21 mouse cellular contexts compared by ENCODE assay signal in genomic region chr5:34395347-34395746, GRCm38 (mm10). TPM values are rescaled to one million over a fixed set of nuclear protein-coding genes. Genes with fewer than 3 reads are reported as not detected.
DNase-seq lines count a peak whose midpoint lies in the region; ATAC-seq and TF ChIP-seq lines count a peak whose summit lies in the region.
"Had no signal": no experiment of that assay in that cellular context is flagged by ENCODE, and none has a peak within 500 bp of the region (broad histone marks: within the 10 kb centered on the region; RNA-seq: fewer than 3 reads in every experiment).

No protein-coding gene starts in this region.

- WGBS in midbrain, embryonic 11.5 days: 88% methylated on average over 1 of the region's 1 CpGs
- 97% methylated on average over 1 of the region's 1 CpGs for WGBS in midbrain, embryonic 15.5 days
- WGBS in neural tube, embryonic 15.5 days: 88% methylated on average over 1 of the region's 1 CpGs

- H3K4me1 ChIP-seq in midbrain, embryonic 11.5 days (ENCODE audit: control insufficient read depth, insufficient read depth, low read length): no peaks in the 10 kb centered on the region
- H3K4me1 ChIP-seq in midbrain, embryonic 15.5 days: 0 out of 2 replicates have a peak, but pooled peaks cover 3% of the 10 kb centered on the region
- H3K4me1 ChIP-seq in MEL (ENCODE audit: control insufficient read depth in 1 of 2, insufficient read depth in 2 of 2, low read length in 2 of 2): peaks cover 12 to 24% of the 10 kb centered on the region in 2 experiments
- H3K4me1 ChIP-seq in neural tube, embryonic 15.5 days: 0 out of 2 replicates have a peak, but pooled peaks cover 4% of the 10 kb centered on the region

- no peak for DNase-seq in layer of hippocampus, adult 2 months (ENCODE audit: low spot score in 2 of 2)
- no peak for DNase-seq in layer of hippocampus, adult 11-12 months (ENCODE audit: low spot score)
- peak; percentile 53 for DNase-seq in midbrain, embryonic 11.5 days (ENCODE audit: low spot score, missing footprints)
- DNase-seq in MEL (ENCODE audit: low read depth, low spot score): peak; percentile 53
- DNase-seq: adrenal gland, adult 2 months; adrenal gland, adult 8-10 months; adrenal gland, postnatal 10 days; adrenal gland, postnatal 14 days; adrenal gland, postnatal 25 days; adrenal gland, postnatal 36 days; B cell, adult 2 months; cerebellum, adult 11 months; cerebellum, adult 11-12 months; cerebellum, adult 18-20 months had no signal

- H3K9ac ChIP-seq in midbrain, embryonic 11.5 days (ENCODE audit: low read length): no peak overlapping the region
- H3K9ac ChIP-seq in midbrain, embryonic 15.5 days: no peak overlapping the region
- H3K9ac ChIP-seq in MEL (ENCODE audit: control insufficient read depth, low read depth, low read length, poor library complexity, severe bottlenecking): no peak overlapping the region
- no peak overlapping the region for H3K9ac ChIP-seq in neural tube, embryonic 15.5 days (replicated peaks)

- peaks cover 48% of the 10 kb centered on the region for H3K79me2 ChIP-seq in MEL (ENCODE audit: control insufficient read depth, insufficient read depth, low read length, poor library complexity)

- no peak overlapping the region for H3K4me3 ChIP-seq in layer of hippocampus, adult 2 months
- no peak overlapping the region for H3K4me3 ChIP-seq in midbrain, embryonic 11.5 days (ENCODE audit: low read depth, low read length)
- no peak overlapping the region for H3K4me3 ChIP-seq in midbrain, embryonic 15.5 days
- no peak overlapping the region for H3K4me3 ChIP-seq in MEL (ENCODE audit: control insufficient read depth in 1 of 2, insufficient read depth in 1 of 2, low read depth in 2 of 2, low read length in 2 of 2)
- no peak overlapping the region for H3K4me3 ChIP-seq in neural tube, embryonic 15.5 days (replicated peaks)

- no peak for ATAC-seq in midbrain, embryonic 11.5 days (ENCODE audit: low FRiP score)
- no peak for ATAC-seq in midbrain, embryonic 15.5 days (replicated peaks)
- ATAC-seq in neural tube, embryonic 15.5 days (ENCODE audit: low FRiP score): no peak
- ATAC-seq: activated CD4-positive, CD25-positive, alpha-beta regulatory T cell, adult 4 months; CD4-positive, CD25-positive, alpha-beta regulatory T cell, adult 4 months; Patski had no signal

- no peak overlapping the region for H3K4me2 ChIP-seq in midbrain, embryonic 11.5 days
- H3K4me2 ChIP-seq in midbrain, embryonic 15.5 days: no peak overlapping the region
- no peak overlapping the region for H3K4me2 ChIP-seq in neural tube, embryonic 15.5 days

- peak overlapping the region; percentile 21 for H3K27ac ChIP-seq in layer of hippocampus, adult 2 months
- H3K27ac ChIP-seq in midbrain, embryonic 11.5 days (ENCODE audit: low read depth, low read length): no peak overlapping the region
- no peak overlapping the region for H3K27ac ChIP-seq in midbrain, embryonic 15.5 days
- H3K27ac ChIP-seq in MEL (ENCODE audit: control insufficient read depth, low read depth, low read length): no peak overlapping the region
- no peak overlapping the region for H3K27ac ChIP-seq in neural tube, embryonic 15.5 days (replicated peaks)

- TF ChIP-seq RAD21 in MEL (IDR thresholded peaks at IDR 0.05; ENCODE audit: low read depth, low read length): no peak

- H3K36me3 ChIP-seq in midbrain, embryonic 11.5 days (ENCODE audit: control insufficient read depth, insufficient read depth, low read length): no peaks in the 10 kb centered on the region
- H3K36me3 ChIP-seq in midbrain, embryonic 15.5 days (replicated peaks): no peaks in the 10 kb centered on the region
- H3K36me3 ChIP-seq in MEL (ENCODE audit: control insufficient read depth in 1 of 2, insufficient read depth in 2 of 2, low read length in 2 of 2): peaks cover 0 to 30% of the 10 kb centered on the region in 2 experiments; a peak in 2 of 4 replicates
- no peaks in the 10 kb centered on the region for H3K36me3 ChIP-seq in neural tube, embryonic 15.5 days

- peak; percentile 17 to 54; a peak in 1 of 4 replicates for TF ChIP-seq EP300 in MEL (IDR thresholded peaks at IDR 0.05; ENCODE audit: low read depth in 1 of 2, low read length in 2 of 2)

- H3K27me3 ChIP-seq in midbrain, embryonic 11.5 days (ENCODE audit: control insufficient read depth, insufficient read depth, low read length): no peaks in the 10 kb centered on the region
- no peaks in the 10 kb centered on the region for H3K27me3 ChIP-seq in midbrain, embryonic 15.5 days (replicated peaks)
- H3K27me3 ChIP-seq in MEL (ENCODE audit: control insufficient read depth in 1 of 2, insufficient read depth in 2 of 2, low read length in 2 of 2): no peaks in the 10 kb centered on the region
- no peaks in the 10 kb centered on the region for H3K27me3 ChIP-seq in neural tube, embryonic 15.5 days (replicated peaks)
- H3K27me3 ChIP-seq: CH12.LX, Patski had no signal

- no peak for TF ChIP-seq CTCF in layer of hippocampus, adult 2 months (conservative IDR thresholded peaks at IDR 0.05)
- TF ChIP-seq CTCF in MEL (IDR thresholded peaks at IDR 0.05 in 2 of 3, conservative IDR thresholded peaks at IDR 0.05 in 1 of 3; ENCODE audit: control insufficient read depth in 1 of 3, insufficient read depth in 1 of 3, low read depth in 2 of 3, low read length in 3 of 3, poor library complexity in 1 of 3, severe bottlenecking in 1 of 3): no peak

- no peaks in the 10 kb centered on the region for H3K9me3 ChIP-seq in midbrain, embryonic 11.5 days (ENCODE audit: control insufficient read depth, low read length)
- no peaks in the 10 kb centered on the region for H3K9me3 ChIP-seq in midbrain, embryonic 15.5 days
- H3K9me3 ChIP-seq in MEL (replicated peaks; ENCODE audit: insufficient read depth, low read length): no peaks in the 10 kb centered on the region
- H3K9me3 ChIP-seq in neural tube, embryonic 15.5 days (replicated peaks): no peaks in the 10 kb centered on the region
- H3K9me3 ChIP-seq: G1E had no signal

- TF ChIP-seq POLR2A in MEL (IDR thresholded peaks at IDR 0.05; ENCODE audit: control insufficient read depth in 1 of 2, insufficient read depth in 1 of 2, low read depth in 1 of 2, low read length in 2 of 2, poor library complexity in 1 of 2): no peak

TF ChIP-seq in MEL, 35 proteins besides CTCF, POLR2A, EP300 and RAD21:
- TF ChIP-seq UBTF (IDR thresholded peaks at IDR 0.05; ENCODE audit: borderline replicate concordance, insufficient read depth, low read depth, low read length): no peak
- peak; percentile 18; the same call in 1 of the 2 replicates for TF ChIP-seq SIN3A (IDR thresholded peaks at IDR 0.05; ENCODE audit: low read length)
- no peak for TF ChIP-seq RCOR1 (IDR thresholded peaks at IDR 0.05; ENCODE audit: low read depth, low read length)
- no peak for TF ChIP-seq JUND (IDR thresholded peaks at IDR 0.05; ENCODE audit: low read depth, low read length)
- TF ChIP-seq GATA1 (IDR thresholded peaks at IDR 0.05; ENCODE audit: low read depth, low read length): 0 out of 2 replicates have a peak, but pooled peaks have one; percentile 17
- 0 out of 2 replicates have a peak, but pooled peaks have one; percentile 11 for TF ChIP-seq MAX (IDR thresholded peaks at IDR 0.05; ENCODE audit: low read length)
- no peak for TF ChIP-seq MYC (IDR thresholded peaks at IDR 0.05; ENCODE audit: low read depth, low read length)
- no peak for TF ChIP-seq GABPA (IDR thresholded peaks at IDR 0.05; ENCODE audit: low read depth, low read length)
- TF ChIP-seq MXI1 (IDR thresholded peaks at IDR 0.05; ENCODE audit: low read depth, low read length): peak; percentile 44; the same call in 1 of the 2 replicates
- no peak for TF ChIP-seq E2F4 (IDR thresholded peaks at IDR 0.05; ENCODE audit: borderline replicate concordance, low read depth, low read length)

RNA-seq across cellular contexts. Expression of gene Fam193a, which starts 25.6 kb away (rescaled TPM):
- total RNA-seq in layer of hippocampus, adult 2 months (2021): 10 to 100 TPM; 42.6 to 46.4 TPM
- polyA plus RNA-seq in midbrain, embryonic 11.5 days (2014; fragmentation: Nextera tagmentation; extraction: Ambion mirVana): 14.4 and 15.3 TPM in 2 replicates
- polyA plus RNA-seq in midbrain, embryonic 15.5 days (2015; fragmentation: Nextera tagmentation; extraction: Ambion mirVana): 17.6 and 19.4 TPM in 2 replicates
- total RNA-seq in MEL (2012; rRNA removed): 10.9 and 12.2 TPM in 2 replicates
- polyA plus RNA-seq in MEL (2012; ENCODE audit: insufficient read depth in 1 of 2, insufficient read length in 2 of 2, low read depth in 1 of 2, low replicate concordance in 2 of 2, missing spikeins in 1 of 2): 100 to 1,000 TPM in 1 of 2 experiments, 10 to 100 TPM in 1; 37.1 to 317 TPM
- 12.4 and 13.1 TPM in 2 replicates for polyA plus RNA-seq in neural tube, embryonic 15.5 days (2015; fragmentation: Nextera tagmentation; extraction: Ambion mirVana)

RNA-seq across cellular contexts. Expression of gene Rnf4, which starts 59.3 kb away (rescaled TPM):
- total RNA-seq in layer of hippocampus, adult 2 months (2021): 10 to 100 TPM; 80.5 to 81.0 TPM
- 190 and 205 TPM in 2 replicates for polyA plus RNA-seq in midbrain, embryonic 11.5 days (2014; fragmentation: Nextera tagmentation; extraction: Ambion mirVana)
- polyA plus RNA-seq in midbrain, embryonic 15.5 days (2015; fragmentation: Nextera tagmentation; extraction: Ambion mirVana): 130 and 132 TPM in 2 replicates
- total RNA-seq in MEL (2012; rRNA removed): 130 and 150 TPM in 2 replicates
- polyA plus RNA-seq in MEL (2012; ENCODE audit: insufficient read depth in 1 of 2, insufficient read length in 2 of 2, low read depth in 1 of 2, low replicate concordance in 2 of 2, missing spikeins in 1 of 2): 100 to 1,000 TPM in 1 of 2 experiments, not detected in 1; 184 TPM
- polyA plus RNA-seq in neural tube, embryonic 15.5 days (2015; fragmentation: Nextera tagmentation; extraction: Ambion mirVana): 122 and 135 TPM in 2 replicates

Comparison
In these comparisons a context has a peak if more than half of its experiments do, and no peak if none do; other contexts are left out.
1. DNase-seq: peak in midbrain, embryonic 11.5 days (single experiment) and MEL (single experiment); none in layer of hippocampus, adult 2 months (0 of 2) and layer of hippocampus, adult 11-12 months (single experiment).